Mouse (Mus musculus): ENCODE data around the gene Ppp1r3f. TPM values are rescaled to one million over a fixed set of nuclear protein-coding genes. Genes with fewer than 3 reads are reported as not detected.

Ppp1r3f gene
- total and polyA plus RNA-seq, 3 experiments: 1.7 to 2.0 TPM; not detected in 1

DNA sequence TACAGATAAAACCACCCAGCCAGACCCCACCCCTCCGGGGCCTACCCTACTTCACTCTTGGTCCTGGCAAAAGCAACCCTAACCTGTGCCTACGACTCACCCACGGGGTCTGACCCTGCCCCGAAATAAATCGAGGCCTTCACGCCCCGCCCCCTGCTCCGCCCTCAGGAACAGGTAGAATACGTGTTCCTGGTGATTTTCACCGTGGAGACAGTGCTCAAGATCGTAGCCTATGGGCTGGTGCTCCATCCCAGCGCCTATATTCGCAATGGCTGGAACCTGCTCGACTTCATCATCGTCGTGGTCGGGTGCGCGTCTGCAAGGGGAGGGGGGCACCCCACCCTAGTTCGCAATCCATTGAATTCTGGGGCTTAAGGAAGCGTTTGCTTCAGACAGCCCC, 36.0 kb upstream of the Ppp1r3f start:
- TF ChIP-seq POLR2A (IDR thresholded peaks at IDR 0.05; ENCODE audit: control insufficient read depth in 1 of 2, insufficient read depth in 1 of 2, low read depth in 1 of 2, low read length in 2 of 2, poor library complexity in 1 of 2) (no peak), TCF12 (IDR thresholded peaks at IDR 0.05; ENCODE audit: low read depth, low read length) (no peak), CTCF (IDR thresholded peaks at IDR 0.05 in 2 of 3, conservative IDR thresholded peaks at IDR 0.05 in 1 of 3; ENCODE audit: control insufficient read depth in 1 of 3, insufficient read depth in 1 of 3, low read depth in 2 of 3, low read length in 3 of 3, poor library complexity in 1 of 3, severe bottlenecking in 1 of 3) (no peak), JUND (IDR thresholded peaks at IDR 0.05; ENCODE audit: low read depth, low read length) (no peak), UBTF (IDR thresholded peaks at IDR 0.05; ENCODE audit: borderline replicate concordance, insufficient read depth, low read depth, low read length) (no peak), ZMIZ1 (IDR thresholded peaks at IDR 0.05; ENCODE audit: low read depth, low read length) (no peak), MEF2A (IDR thresholded peaks at IDR 0.05; ENCODE audit: extremely low read depth, insufficient replicate concordance, low read depth, low read length, poor library complexity, severe bottlenecking) (no peak), POLR2AphosphoS2 (IDR thresholded peaks at IDR 0.05; ENCODE audit: low read length) (no peak), MYC (IDR thresholded peaks at IDR 0.05; ENCODE audit: low read depth, low read length) (no peak), USF1 (IDR thresholded peaks at IDR 0.05; ENCODE audit: low read depth, low read length) (no peak), E2F4 (IDR thresholded peaks at IDR 0.05; ENCODE audit: borderline replicate concordance, low read depth, low read length) (no peak), GABPA (IDR thresholded peaks at IDR 0.05; ENCODE audit: low read depth, low read length) (no peak), CHD1 (IDR thresholded peaks at IDR 0.05; ENCODE audit: low read depth, low read length) (no peak), RCOR1 (IDR thresholded peaks at IDR 0.05; ENCODE audit: low read depth, low read length) (no peak), SIN3A (IDR thresholded peaks at IDR 0.05; ENCODE audit: low read length) (no peak), NELFE (IDR thresholded peaks at IDR 0.05; ENCODE audit: low read depth, low read length) (no peak), MXI1 (IDR thresholded peaks at IDR 0.05; ENCODE audit: low read depth, low read length) (no peak)
- no peaks in the 10 kb centered on the region for H3K79me2 ChIP-seq (ENCODE audit: control insufficient read depth, insufficient read depth, low read length, poor library complexity)
- peaks cover 0 to 4% of the 10 kb centered on the region in 2 experiments; a peak in 1 of 4 replicates for H3K4me1 ChIP-seq (ENCODE audit: control insufficient read depth in 1 of 2, insufficient read depth in 2 of 2, low read length in 2 of 2)
- H3K9me3 ChIP-seq (replicated peaks; ENCODE audit: insufficient read depth, low read length): no peaks in the 10 kb centered on the region
- H3K4me3 ChIP-seq (ENCODE audit: control insufficient read depth in 1 of 2, insufficient read depth in 1 of 2, low read depth in 2 of 2, low read length in 2 of 2): no peak overlapping the region
- no peak for DNase-seq (ENCODE audit: low read depth, low spot score)
- H3K36me3 ChIP-seq (ENCODE audit: control insufficient read depth in 1 of 2, insufficient read depth in 2 of 2, low read length in 2 of 2): peaks cover 0 to 2% of the 10 kb centered on the region in 2 experiments; a peak in 2 of 4 replicates
- H3K27me3 ChIP-seq (ENCODE audit: control insufficient read depth in 1 of 2, insufficient read depth in 2 of 2, low read length in 2 of 2): peaks cover 0 to 7% of the 10 kb centered on the region in 2 experiments; a peak in 2 of 4 replicates
- H3K9ac ChIP-seq (ENCODE audit: control insufficient read depth, low read depth, low read length, poor library complexity, severe bottlenecking): no peak overlapping the region
- no peak overlapping the region for H3K27ac ChIP-seq (ENCODE audit: control insufficient read depth, low read depth, low read length)

GRCm38 (mm10) chrX:7606783-7607182, 32.7 kb upstream of the Ppp1r3f start, which contains the start of gene Cacna1f:
Cacna1f (plus strand) TSS chrX:7607083.
- H3K4me3 ChIP-seq (ENCODE audit: control insufficient read depth in 1 of 2, insufficient read depth in 1 of 2, low read depth in 2 of 2, low read length in 2 of 2): no peak within 1 kb of the TSS
- H3K9ac ChIP-seq (ENCODE audit: control insufficient read depth, low read depth, low read length, poor library complexity, severe bottlenecking): no peak within 1 kb of the TSS; the same call in 1 of the 2 replicates
- H3K27me3 ChIP-seq (ENCODE audit: control insufficient read depth in 1 of 2, insufficient read depth in 2 of 2, low read length in 2 of 2): peaks cover 0 to 4% of the 10 kb centered on the region in 2 experiments; a peak in 1 of 4 replicates
- H3K9me3 ChIP-seq (replicated peaks; ENCODE audit: insufficient read depth, low read length): no peaks in the 10 kb centered on the region
- no peak within 1 kb of the TSS for H3K27ac ChIP-seq (ENCODE audit: control insufficient read depth, low read depth, low read length)
- peaks cover 0 to 5% of the 10 kb centered on the region in 2 experiments; a peak in 3 of 4 replicates for H3K36me3 ChIP-seq (ENCODE audit: control insufficient read depth in 1 of 2, insufficient read depth in 2 of 2, low read length in 2 of 2)
- peaks cover 0 to 12% of the 10 kb centered on the region in 2 experiments; a peak in 2 of 4 replicates for H3K4me1 ChIP-seq (ENCODE audit: control insufficient read depth in 1 of 2, insufficient read depth in 2 of 2, low read length in 2 of 2)
- no peak for DNase-seq (ENCODE audit: low read depth, low spot score)
- TF ChIP-seq SMC3 (IDR thresholded peaks at IDR 0.05; ENCODE audit: low read depth, low read length) (no peak), GATA1 (IDR thresholded peaks at IDR 0.05; ENCODE audit: low read depth, low read length) (no peak), E2F4 (IDR thresholded peaks at IDR 0.05; ENCODE audit: borderline replicate concordance, low read depth, low read length) (no peak), ZNF384 (IDR thresholded peaks at IDR 0.05; ENCODE audit: low read depth, low read length) (no peak), CHD1 (IDR thresholded peaks at IDR 0.05; ENCODE audit: low read depth, low read length) (no peak), RCOR1 (IDR thresholded peaks at IDR 0.05; ENCODE audit: low read depth, low read length) (no peak), MAFK (IDR thresholded peaks at IDR 0.05; ENCODE audit: borderline replicate concordance, low read depth, low read length) (no peak), CHD2 (IDR thresholded peaks at IDR 0.05; ENCODE audit: low read length) (no peak), UBTF (IDR thresholded peaks at IDR 0.05; ENCODE audit: borderline replicate concordance, insufficient read depth, low read depth, low read length) (no peak)
- peaks cover 5% of the 10 kb centered on the region; the same call in 1 of the 2 replicates for H3K79me2 ChIP-seq (ENCODE audit: control insufficient read depth, insufficient read depth, low read length, poor library complexity)

Data from MEL (cell line).